Mouse (Mus musculus): Measurements from ENCODE around the gene Osbpl7.

The Osbpl7 gene

DNA sequence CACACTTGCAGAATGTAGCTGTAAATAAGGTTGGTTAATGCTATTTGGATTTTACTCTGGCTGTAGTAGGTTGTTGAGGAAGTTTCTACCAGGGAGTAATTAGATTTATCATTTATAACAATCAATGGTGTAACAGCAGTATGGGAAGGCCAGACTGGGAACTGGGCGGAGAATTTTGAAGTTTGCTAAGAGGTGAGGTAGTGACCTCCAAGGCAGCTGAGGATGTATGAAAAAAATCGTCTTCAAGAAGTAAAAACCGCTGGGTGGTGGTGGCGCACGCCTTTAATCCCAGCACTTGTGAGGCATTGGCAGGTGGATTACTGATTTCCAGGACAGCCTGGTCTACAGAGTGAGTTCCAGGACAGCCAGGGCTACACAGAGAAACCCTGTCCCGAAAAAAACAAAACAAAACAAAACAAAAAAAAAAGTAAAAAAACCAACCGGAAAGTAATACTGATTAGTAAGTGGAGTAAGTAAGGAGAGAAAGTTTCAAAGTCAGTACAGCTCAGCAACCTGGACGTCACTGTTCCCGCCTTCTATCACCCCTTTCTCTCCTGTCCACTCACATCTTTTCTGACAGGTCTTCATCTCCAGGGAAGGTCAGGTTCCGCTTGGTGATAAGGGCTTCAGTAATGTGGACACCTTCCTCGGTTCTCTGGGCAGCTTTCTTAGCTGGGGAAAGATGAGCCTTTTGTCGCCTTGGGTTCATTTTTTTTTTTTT, 10.0 kb upstream of the Osbpl7 start:
- DNase-seq: no peak

DNA sequence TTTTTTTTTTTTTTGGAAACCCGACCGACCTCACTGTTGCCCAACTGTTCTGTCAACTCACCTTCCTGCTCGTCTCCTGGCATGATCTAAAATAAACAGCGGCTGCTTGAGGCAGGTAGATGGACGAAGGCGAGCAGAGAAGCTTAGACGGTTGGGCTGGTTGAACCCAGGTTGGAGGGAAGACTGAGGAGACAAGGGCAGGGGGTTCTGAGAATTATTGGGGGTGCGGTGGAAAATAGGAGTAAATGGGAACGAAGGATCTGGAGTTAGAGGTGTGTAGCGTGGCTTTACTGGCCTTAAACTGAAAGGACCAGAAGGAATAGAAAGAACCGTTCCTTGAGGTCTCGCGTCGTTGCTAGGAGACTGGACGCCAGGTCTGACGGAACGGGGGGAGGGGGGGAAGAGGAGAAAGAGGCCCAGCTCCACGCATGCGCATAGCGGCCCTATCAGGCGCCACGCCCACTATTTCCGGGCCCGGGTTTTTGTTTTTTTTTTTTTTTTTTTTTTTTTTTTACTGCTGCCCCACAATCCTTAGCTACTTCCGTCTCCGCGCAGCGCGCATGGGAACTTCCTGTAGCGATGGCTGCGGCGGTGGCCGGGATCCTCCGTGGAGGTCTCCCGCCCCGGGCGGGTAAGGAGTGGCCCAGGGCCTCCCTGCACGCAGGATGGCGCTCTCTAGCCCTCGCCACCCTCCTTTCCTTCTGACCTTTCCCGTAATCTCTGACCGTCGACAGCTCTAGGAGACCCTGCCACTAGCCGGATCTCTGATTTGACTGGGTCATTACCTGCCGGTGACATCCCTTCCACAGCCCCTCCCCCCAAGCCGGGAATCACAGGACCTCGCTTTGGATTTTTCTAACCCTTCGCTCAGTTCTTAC, 9.2 kb upstream of the Osbpl7 start, which contains the start of the genes Lrrc46 and Mrpl10:
Lrrc46 (minus strand) TSS at position 386 of the 878 bp plus-strand sequence.
Mrpl10 (plus strand) TSS at position 539 of the 878 bp plus-strand sequence.
- DNase-seq: peak; percentile 94 to 97

DNA sequence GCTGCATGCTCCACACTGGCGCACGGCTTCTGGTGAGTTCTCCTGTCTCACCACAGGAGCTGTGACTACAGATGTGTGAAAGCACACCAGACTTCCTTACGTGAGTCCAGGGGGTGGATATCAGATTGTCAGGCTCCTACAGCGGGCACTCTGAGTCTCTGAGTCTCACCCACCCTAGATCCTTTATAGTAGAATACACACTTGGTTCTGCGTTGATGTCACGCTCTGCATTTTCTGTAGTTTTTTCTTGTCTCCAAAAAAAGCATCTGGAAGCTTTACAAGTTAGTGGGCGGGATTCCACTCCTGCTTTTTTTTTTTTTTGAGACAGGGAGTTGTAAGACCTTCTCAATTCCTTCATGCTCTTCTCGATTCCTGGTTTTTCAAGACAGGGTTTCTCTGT, 5.5 kb upstream of the Osbpl7 start:
- no peak for DNase-seq

DNA sequence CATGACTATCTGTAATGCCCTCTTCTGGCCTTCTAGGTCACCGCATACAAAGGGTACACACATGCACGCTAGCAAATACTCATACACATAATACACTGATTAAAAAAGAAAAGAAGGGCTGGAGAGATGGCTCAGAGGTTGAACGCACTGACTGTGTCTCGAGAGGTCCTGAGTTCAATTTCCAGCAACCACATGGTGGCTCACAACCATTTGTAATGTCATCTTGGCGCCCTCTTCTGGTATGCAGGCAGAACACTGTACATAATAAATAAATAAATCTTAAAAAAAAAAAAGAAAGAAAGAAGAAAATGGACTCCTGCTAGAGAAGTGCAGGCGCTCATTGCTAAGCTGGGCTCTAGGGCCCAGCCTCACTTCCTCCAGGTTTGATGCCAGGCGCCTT, 4.6 kb upstream of the Osbpl7 start:
- no peak for DNase-seq

DNA sequence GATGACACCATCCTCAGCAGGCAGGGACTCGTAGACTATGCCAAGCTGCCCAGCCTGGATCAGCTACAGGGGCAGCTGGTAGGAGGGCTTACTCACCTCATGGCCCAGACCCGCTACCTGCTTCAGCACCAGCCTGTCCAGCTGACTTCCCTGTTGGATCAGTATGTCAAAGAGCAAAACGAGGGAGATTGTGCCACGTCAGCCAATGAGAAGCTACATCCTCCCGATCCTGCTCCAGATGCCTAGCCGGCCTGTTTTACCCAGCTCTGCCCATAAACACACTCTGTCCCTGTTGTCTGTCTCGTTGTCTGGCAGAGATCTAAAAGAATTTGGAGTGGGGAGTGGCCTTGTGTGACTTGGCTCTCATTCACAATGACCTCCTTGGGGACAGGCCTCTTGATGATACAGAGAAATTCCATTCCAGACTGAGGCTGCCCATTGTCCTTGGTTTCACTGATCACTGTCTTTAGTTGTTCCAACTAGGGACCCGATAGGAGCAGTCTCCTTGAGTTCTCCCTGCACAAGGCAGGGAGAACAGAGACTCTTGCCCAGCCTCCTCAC, 2.3 kb upstream of the Osbpl7 start:
- DNase-seq: no peak

DNA sequence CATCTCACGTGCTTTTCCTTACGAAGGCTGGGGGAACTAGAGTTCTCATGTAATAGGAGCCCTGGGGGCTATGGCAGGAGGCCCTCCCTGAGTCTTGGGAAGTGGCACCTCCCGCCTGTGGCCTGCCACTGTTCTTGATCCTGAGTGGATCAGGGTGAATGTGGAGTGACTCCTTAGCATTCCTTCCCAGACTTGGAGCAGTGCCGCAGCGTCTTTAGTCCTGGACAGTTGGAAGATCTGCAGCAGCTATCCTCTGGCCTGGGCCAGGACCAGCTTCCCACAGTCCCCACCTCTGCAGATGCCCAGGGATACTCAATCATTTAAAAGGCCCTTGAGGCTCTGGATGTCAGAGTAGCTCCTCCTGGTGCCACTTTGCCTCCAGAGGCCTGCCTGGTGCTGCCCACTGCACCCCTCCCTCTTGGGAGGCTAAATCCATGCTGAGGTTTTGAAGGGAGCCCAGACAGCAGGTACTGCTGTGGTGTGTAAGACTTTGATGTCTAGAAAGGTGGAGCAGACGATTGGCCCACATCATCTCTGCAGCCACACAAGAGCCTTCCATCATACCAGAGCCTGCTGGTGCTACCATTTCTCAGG, 839 bp upstream of the Osbpl7 start:
- DNase-seq: no peak

DNA sequence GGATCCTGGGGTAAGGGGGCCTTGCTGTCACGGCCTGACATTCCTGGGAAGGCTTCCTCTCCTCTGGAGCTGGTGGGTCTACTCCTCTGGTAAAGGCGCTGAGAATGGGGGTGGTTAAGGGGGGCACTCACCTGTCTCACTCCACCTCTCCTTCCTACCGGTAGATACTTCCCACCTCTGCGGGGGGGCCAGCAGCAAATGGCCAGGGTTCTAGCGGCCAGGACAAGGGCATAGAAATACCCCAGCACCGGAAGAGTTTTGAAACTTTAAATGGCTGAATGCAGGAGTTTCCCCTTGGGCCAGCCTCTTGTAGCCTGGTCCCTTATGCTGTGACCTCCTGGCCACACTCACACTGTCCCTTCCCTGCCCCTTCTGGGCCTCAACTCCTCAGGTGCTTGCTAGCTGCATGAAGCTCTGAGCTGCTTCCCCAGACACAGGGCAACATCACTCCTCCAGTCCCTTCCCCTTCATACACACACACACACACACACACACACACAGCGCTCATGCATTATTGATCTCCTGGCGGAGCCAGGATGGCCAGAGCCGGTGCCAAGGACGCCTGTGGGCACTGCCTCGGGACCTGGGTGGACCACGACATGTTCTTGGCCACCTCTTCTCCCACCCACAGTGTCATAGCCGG, 637 bp downstream of the Osbpl7 start:
- peak; percentile 36 to 55 for DNase-seq

DNA sequence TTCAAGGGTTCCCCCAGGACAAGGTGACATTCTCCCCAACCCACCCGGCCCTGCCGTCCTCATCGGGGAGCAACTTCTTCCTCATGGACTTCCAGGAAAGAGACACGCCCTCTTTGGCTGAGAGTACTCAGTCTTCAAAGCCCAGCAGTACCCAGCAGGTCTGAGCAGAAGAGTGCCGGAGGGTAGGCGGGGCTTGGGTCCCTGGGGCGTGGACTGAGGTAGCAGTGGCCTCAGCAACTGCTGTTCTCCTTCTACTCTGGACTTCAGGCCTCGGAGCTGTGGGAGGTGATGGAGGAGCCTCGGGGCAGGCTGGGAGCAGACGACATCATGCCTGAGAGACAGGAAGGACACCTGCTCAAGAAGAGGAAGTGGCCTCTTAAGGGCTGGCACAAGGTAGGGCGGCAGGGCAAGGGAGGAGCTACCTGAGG, 1.8 kb downstream of the Osbpl7 start:
- DNase-seq: no peak

DNA sequence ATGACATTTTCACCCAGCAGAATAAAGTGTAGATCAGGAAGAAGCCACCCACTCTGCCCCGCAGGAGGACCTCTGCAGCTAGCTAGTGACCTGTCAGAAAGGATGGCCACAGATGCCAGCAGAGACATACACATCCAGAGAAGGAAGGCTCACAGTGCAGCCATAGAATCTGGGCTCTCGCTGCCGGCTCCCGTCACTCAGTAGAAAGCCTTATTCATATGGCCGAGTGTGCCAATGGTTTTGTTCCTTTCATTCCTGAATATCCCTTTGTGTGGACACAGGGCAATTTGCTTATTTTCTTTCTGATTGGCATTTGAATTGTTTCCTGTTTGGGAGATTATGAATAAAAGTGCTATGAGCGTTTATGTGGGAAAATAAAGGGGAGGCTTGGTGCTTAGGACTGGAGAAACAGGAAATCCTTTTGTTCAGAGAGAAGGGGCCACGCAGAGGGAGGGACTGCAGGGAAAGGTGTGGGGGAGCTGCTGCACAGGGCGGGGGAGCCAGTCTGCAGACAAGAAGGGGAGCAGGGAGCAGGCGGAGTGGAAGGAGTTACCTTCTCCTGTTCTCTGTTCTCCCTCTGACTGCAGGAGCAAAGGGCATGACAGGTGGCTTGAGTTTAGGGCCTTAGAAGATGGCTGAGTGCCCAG, 13.0 kb downstream of the Osbpl7 start:
- DNase-seq: no peak

DNA sequence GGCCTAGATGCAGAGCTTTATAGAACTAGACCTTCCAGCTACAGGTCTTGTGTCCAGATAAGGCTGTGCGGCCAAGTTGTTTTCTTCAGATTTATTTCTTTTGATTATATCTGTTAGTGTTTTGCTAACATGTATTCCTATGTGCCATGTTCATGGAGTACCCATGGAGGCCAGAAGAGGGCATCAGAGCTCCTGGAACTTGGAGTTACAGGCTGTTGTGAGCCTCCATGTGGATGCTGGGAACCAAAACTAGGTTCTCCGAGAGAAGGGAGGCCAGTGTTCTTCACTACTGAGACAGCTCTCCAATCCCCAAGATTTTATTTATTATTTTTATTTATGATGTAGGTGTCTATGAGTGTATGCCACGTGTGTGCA, 13.5 kb downstream of the Osbpl7 start:
- DNase-seq: no peak

DNA sequence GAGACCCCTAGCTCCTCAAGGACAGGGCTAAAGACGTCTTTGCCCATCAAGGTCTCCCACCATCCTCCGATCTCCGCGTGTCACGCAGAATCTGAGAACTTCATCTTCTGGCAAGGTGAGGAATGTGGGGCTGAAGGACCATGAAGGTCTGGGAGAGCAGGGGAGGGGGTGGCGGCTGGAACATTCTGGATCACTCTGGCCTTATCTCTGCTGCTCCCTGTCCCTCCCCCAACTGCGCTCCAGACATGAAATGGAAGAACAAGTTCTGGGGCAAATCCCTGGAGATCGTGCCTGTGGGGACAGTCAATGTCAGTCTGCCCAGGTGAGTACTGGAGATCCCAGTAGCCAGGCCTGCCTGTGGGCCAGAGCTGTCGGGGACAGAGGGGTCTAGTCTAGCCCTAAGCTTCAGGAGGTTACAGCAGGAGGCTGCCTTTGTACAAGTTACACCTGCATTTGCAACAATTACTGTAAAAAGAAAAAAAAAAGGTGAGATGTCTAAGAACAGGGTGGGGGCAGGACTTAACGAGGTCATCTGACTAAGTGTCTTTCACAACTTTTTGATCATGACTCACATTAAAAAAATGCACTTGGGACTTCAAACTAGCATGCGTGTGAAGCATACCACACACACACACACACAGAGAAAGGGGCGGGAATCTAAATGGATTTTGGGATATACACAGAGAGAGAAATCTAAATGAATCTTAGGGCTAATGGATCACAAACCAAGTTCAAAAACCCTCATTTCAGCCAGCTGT, 15.3 kb downstream of the Osbpl7 start:
- no peak for DNase-seq

DNA sequence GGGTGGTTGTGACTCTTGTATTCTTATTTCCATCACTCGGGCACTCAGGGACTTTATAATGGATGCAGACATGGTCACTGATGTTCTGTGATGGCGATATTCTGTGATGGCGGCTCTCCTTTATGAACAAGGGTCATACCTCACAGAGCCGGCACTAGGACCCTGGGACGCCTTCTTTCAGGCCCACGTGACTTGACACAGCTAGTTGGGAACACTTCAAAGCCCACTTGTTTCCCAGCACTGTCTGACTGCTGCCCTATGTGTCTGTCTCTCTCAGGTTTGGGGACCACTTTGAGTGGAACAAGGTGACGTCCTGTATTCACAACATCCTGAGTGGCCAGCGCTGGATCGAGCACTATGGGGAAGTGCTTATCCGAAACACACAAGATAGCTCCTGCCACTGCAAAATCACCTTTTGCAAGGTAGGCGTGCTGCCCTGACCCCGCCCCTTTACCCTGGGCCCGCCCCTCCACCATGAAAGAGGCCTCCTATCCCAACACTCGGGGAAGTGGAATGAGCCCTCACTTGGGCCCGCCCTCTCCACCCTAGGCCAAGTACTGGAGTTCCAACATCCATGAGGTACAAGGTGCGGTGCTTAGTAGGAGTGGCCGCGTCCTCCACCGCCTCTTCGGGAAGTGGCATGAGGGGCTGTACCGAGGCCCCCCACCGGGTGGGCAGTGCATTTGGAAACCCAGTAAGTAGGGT, 16.4 kb downstream of the Osbpl7 start:
- no peak for DNase-seq

DNA sequence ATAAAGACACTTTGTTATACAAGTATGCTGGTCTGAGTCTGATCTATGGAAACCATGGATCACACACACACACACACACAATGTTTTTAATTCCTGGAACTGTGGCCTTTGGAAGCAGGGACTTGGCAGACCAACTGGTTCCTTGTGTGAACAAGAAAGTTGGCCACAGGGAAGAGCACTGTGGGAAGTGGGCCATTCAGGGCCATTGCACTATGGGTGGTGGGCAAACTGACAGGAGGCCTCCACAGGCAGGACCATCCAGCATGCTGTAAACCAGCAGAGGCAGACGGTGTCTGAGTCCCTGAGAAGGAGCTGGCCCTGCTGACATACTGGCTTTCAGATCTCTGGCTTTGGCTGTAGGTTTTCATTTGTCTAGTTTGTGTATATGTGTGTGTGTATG, 18.9 kb downstream of the Osbpl7 start:
- DNase-seq: peak; percentile 60 to 65

DNA sequence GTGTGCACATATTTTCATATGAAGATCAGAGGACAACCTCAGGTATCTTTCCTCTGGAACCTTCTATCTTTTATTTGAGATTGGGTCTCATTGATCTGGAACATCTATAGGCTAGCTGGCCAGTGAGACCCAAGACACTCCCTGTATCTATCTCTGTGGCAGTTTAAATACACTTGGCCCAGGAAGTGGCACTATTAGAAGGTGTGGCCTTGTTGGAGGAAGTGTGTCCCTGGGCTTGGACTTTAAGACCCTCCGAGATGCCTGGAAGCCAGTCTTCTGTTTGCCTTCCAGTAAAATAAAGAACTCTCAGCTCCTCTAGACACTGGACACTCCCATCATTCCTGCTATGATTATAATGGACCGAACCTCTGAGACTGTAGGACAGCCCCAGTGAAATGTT, 19.3 kb downstream of the Osbpl7 start:
- DNase-seq: no peak

DNA sequence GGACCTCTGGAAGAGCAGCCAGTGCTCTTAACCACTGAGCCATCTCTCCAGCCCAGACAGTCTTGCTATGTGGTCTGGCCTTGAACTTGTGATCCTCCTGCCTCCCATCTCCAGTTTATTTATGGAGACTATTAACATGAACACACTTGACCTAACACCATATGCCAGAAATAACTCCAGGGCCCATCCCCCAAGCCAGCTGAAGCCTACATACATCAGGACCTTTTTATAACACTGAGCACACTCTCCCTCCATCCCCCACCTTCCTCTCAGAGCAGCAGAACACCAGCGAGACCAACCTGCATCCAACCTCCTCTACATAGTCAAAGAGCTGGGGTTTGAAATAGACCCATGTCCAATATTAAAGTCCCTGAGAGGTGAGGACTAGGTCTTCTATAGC, 20.7 kb downstream of the Osbpl7 start:
- no peak for DNase-seq

DNA sequence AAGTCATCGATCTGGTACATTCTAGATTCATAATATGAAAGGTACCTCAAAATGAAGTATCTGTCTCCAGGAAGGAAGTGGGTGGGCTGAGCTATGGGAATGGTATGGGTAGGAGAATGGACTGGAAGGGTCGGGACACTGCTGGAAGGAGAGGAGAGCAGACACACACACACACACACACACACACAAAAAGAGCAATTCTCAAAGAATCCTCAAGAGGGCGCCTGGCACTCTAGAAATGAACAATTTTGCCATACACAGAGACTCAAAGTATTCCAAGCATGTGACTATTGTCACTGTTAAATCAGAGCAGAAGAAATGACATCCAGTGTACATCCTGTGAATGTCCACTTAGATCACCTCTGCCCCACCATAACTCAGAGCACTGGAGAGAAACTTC, 22.1 kb downstream of the Osbpl7 start:
- peak; percentile 75 to 76 for DNase-seq

DNA sequence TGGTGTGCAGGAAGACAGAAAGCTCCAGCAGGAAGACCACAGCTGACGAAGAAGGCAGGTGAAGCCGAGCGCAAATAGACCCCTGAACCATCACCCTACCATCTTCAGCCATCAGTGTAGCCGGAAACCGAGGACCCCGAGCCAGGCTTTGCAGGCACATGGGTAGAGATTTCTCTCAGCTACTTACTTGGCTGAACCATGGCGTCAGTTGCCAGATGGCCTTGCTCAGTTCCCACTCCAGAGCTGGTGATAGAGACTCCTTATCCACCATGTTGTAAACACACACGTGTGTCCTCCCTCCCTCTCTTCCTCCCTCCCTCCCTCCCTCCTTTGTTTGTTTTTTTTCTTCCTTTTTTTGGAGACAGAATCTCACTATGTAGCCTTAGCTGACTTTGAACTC, 23.8 kb downstream of the Osbpl7 start:
- no peak for DNase-seq

DNA sequence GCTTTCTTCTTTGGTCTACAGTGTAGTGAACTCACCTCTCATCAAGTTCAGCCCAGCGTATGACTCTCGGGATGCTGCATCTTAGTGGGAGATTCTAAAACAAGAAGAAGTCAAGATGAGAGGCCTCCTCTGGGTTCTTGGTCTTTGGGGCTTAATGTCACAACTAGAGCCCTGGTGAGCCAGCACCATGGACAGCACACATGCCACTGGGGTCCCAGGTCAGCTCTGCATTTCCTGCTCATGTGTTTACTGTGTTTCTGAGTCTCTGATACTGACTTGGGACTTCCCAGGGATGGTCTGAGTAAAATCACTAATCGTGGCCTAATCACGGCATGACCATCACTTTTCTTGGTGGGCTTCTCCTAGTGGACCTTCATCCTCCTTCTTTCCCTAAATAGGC, 28.3 kb downstream of the Osbpl7 start:
- DNase-seq: no peak

DNA sequence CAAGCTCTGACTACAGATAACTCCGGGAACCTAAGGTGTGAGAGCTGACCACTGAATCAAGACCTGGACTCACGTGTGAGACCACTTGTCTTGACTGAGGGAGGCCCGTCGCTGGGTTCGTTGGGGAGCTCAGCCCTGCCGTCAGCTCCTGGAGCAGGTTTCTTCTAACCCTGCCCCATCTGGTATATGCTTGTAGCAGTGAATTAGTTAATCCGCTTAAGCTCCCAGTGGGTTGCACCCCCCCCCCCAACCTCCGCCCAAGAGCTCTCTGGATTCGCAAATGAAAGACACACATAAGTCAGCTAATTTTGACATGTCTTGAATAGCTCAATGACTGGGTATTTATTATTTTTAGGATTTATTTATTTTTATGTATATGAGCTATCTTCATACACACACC, 29.9 kb downstream of the Osbpl7 start:
- no peak for DNase-seq

DNA sequence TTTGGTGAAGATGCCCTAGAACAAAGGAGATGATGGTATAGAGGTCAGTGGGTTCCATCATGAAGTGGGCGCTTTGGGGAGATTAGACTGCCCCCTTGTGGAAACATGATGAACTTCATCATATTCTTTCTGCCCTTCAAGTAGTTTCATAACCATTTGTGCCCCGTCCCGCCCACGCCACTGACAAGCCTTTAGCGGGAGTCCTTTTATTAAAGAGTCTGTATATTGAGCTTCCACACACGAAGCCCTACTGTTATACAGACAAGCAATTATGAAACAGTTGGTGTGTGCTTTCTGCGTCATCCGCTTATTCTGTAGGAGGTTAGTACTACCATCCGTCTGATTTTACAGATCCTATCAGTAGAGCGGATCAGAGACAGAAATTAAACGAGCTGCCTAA, 32.5 kb downstream of the Osbpl7 start:
- peak; percentile 67 to 69 for DNase-seq
